Mouse (Mus musculus): ENCODE data around the gene Add1.

DNA sequence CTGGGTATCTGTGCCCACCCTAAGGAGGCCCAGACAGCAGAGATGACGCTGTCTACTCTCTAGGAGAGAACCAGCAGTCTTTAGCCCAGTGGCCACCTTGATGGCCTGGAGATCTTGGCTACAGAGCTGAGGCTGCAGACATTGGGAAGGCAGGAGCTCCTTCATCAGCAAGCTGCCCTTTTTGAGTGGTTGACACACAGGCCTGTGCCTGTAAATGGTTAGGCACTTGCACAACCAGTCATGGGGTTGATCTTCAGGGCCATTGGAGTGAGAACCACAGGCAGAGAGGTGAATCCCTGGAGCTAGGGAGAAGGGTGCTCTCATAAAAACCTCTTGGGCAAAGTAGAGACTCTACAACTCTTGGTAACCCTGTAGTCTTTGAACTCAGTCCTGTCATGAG lies 31.3 kb upstream of the Add1 start:
- TF ChIP-seq POLR2A (IDR thresholded peaks at IDR 0.05; ENCODE audit: low read depth, low read length) = no peak
- TF ChIP-seq CTCF (IDR thresholded peaks at IDR 0.05; ENCODE audit: borderline replicate concordance, insufficient read depth, low read length) = no peak

Data from embryonic fibroblast, embryonic 13.5 days (primary cell).